Mouse (Mus musculus) intestine, postnatal 0 days (tissue): Measurements from ENCODE around the gene Mymx. TPM values are rescaled to one million over a fixed set of nuclear protein-coding genes. Genes with fewer than 3 reads are reported as not detected.

ENCODE experiments used
- ATAC-seq: fragments of 200-750 bp; cut with Nextera tagmentation; 2 replicates; pipeline ENCODE4 v1.8.0; 2017; ENCODE audit warnings: mild to moderate bottlenecking, moderate TSS enrichment, moderate library complexity
- H3K27ac ChIP-seq: fragments of 300-500 bp; sonication (generic); 2 replicates; pipeline ENCODE4 v1.5.1; 2014; ENCODE audit warnings: mild to moderate bottlenecking, low read depth, low read length, moderate library complexity
- H3K27me3 ChIP-seq: fragments of 300-500 bp; sonication (generic); replicated peaks from 2 replicates; pipeline ENCODE4 v1.6.1; 2014; ENCODE audit warnings: low read length, mixed read lengths; ENCODE audit not compliant: control insufficient read depth, insufficient read depth
- H3K36me3 ChIP-seq: fragments of 300-500 bp; sonication (generic); 2 replicates; pipeline ENCODE4 v1.6.1; 2014; ENCODE audit warnings: mild to moderate bottlenecking, moderate library complexity; ENCODE audit not compliant: control insufficient read depth, insufficient read depth
- H3K4me1 ChIP-seq: fragments of 300-500 bp; sonication (generic); replicated peaks from 2 replicates; pipeline ENCODE4 v1.6.1; 2014; ENCODE audit warnings: antibody characterized with exemption, low read length, mixed read lengths; ENCODE audit not compliant: control insufficient read depth, insufficient read depth
- H3K4me2 ChIP-seq: fragments of 300-500 bp; sonication (generic); replicated peaks from 2 replicates; pipeline ENCODE4 v1.6.1; 2014; ENCODE audit warnings: low read depth, mild to moderate bottlenecking, moderate library complexity
- H3K4me3 ChIP-seq: fragments of 300-500 bp; sonication (generic); 2 replicates; pipeline ENCODE4 v1.5.1; 2014; ENCODE audit warnings: low read depth, low read length
- H3K9ac ChIP-seq: fragments of 300-500 bp; sonication (generic); 2 replicates; pipeline ENCODE4 v1.6.1; 2014; ENCODE audit warnings: mild to moderate bottlenecking, low read depth, low read length
- H3K9me3 ChIP-seq: fragments of 300-500 bp; sonication (generic); 2 replicates; pipeline ENCODE4 v1.6.1; 2016; ENCODE audit warnings: mixed run types; ENCODE audit not compliant: control insufficient read depth
- CTCF ChIP-seq: sonication (generic); IDR thresholded peaks from 2 replicates; pipeline ENCODE4 v1.5.1; 2016; ENCODE audit warnings: low read depth, mild to moderate bottlenecking, control low read depth, antibody characterized with exemption, moderate library complexity
- WGBS: fragments of 180-500 bp; shearing (Covaris S2); extraction: QIAGEN DNeasy Blood & Tissue Kit; methylation state at CpG from one replicate; pipeline ENCODE4 v1.1.7; 2014; 5-methylcytosine and 5-hydroxymethylcytosine counted together
- polyA plus RNA-seq: library from polyadenylated mRNA; unstranded; fragments of >200 nt; fragmentation: Nextera tagmentation; extraction: Ambion mirVana; gene quantifications from 2 replicates; pipeline ENCODE4 v1.2.1, GENCODE M21; 2015

The Mymx gene
- polyA plus RNA-seq, 1 experiment from 2014 or later, result 0.34 TPM

- no peaks in the 10 kb centered on the region for H3K27me3 ChIP-seq
- peaks cover 22% of the 10 kb centered on the region for H3K36me3 ChIP-seq
- H3K4me2 ChIP-seq, result peak overlapping the region; percentile 86
- peak overlapping the region; percentile 97 for H3K9ac ChIP-seq
- peak; percentile 20 for ATAC-seq
- H3K4me3 ChIP-seq, result peak overlapping the region; percentile 100
- WGBS, result 4% methylated on average over 17 of the region's 17 CpGs
- H3K9me3 ChIP-seq, result no peaks in the 10 kb centered on the region
- peak overlapping the region; percentile 95 for H3K27ac ChIP-seq
- no peak for TF ChIP-seq CTCF
- peaks cover 9% of the 10 kb centered on the region for H3K4me1 ChIP-seq
These were observed 27.7 kb downstream of the Mymx start for GRCm38 (mm10) chr17:45574129-45574761.

DNA sequence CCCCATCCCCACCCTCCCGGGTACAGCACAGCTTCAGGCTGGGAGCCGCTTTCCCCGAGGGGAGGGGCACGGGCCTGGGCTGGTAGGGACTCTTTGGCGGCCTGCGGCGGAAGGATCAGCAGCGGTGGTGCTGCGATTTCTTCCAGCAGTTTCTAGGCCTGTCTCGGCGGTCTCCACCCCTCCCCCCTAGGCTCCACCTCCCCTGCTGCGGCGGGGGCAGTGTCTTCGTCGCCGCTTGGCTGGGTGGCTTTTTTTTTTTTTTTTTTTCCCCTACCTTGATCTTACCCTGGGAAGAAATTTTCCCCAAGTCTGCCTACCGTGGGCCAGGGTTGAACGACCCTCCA lies 28.1 kb downstream of the Mymx start:
- peak overlapping the region; percentile 95 for H3K27ac ChIP-seq
- H3K4me3 ChIP-seq, result peak overlapping the region; percentile 100
- no peak for TF ChIP-seq CTCF
- no peaks in the 10 kb centered on the region for H3K9me3 ChIP-seq
- no peaks in the 10 kb centered on the region for H3K27me3 ChIP-seq
- ATAC-seq, result peak; percentile 70
- peaks cover 9% of the 10 kb centered on the region for H3K4me1 ChIP-seq
- under 1% methylated on average over 18 of the region's 18 CpGs for WGBS
- H3K36me3 ChIP-seq, result peaks cover 27% of the 10 kb centered on the region
- peak overlapping the region; percentile 86 for H3K4me2 ChIP-seq
- peak overlapping the region; percentile 97 for H3K9ac ChIP-seq

GRCm38 (mm10) chr17:45573087-45573779 lies 28.7 kb downstream of the Mymx start, which contains the start of gene Hsp90ab1:
Hsp90ab1 (minus strand) TSS chr17:45573271.
- peak; percentile 81 for ATAC-seq
- WGBS, result under 1% methylated on average over 41 of the region's 41 CpGs
- no peak for TF ChIP-seq CTCF
- H3K27ac ChIP-seq, result peak within 1 kb of the TSS; percentile 95
- H3K4me3 ChIP-seq, result peak within 1 kb of the TSS; percentile 100
- H3K36me3 ChIP-seq, result peaks cover 32% of the 10 kb centered on the region
- H3K9ac ChIP-seq, result peak within 1 kb of the TSS; percentile 97
- peak within 1 kb of the TSS; percentile 86 for H3K4me2 ChIP-seq
- H3K9me3 ChIP-seq, result no peaks in the 10 kb centered on the region
- H3K4me1 ChIP-seq, result peaks cover 9% of the 10 kb centered on the region
- H3K27me3 ChIP-seq, result no peaks in the 10 kb centered on the region

DNA sequence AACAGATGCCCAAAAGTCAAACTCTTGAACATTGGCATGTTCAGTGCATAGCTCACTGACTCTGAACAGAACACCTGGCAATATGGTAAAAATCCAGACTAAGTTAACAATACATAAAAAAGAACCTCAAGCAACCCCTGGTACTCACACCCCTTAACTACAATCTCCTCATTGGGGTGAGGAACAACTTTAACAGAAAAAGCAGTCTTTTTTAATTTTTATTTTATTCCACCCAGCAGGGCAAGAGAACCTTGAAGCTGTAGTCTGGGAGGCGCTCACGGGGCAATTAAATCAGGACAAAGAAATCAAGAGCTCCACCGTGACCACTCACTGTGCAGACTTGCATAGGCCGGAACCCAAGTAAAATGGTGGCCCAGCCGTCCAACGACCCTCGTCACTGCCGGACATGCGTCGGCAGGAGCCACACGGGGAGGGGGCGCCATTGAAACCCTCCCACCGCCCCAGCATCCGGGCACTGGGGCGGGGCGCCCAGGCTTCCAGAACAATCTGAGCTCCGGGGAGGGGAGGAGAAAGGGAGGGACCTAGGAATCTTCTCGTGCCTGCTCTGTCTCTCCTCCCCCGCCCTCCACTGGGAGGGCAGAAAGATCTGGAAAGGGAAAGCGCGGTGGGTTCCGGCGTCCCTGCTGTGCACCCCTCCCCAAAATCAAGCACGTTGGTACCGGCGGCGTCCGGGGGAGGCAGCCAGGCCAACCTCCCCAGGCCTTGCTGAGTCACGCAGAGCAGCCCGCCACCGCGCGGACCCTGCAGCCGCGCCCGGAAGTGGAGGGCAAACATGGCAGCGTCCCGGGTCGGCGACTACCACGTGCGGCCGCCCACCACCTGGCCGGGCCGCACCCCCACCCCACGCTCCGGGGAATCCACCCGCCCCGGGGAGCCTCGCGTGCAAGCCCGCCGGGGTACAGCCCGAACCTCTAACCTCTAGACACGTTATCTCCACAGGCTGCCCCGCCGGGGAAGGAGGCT lies 29.5 kb downstream of the Mymx start:
- H3K4me3 ChIP-seq, result peak overlapping the region; percentile 100
- H3K4me2 ChIP-seq, result peak overlapping the region; percentile 86
- peaks cover 41% of the 10 kb centered on the region for H3K36me3 ChIP-seq
- H3K9ac ChIP-seq, result peak overlapping the region; percentile 97
- TF ChIP-seq CTCF, result no peak
- no peaks in the 10 kb centered on the region for H3K9me3 ChIP-seq
- H3K27me3 ChIP-seq, result no peaks in the 10 kb centered on the region
- H3K27ac ChIP-seq, result peak overlapping the region; percentile 95
- under 1% methylated on average over 55 of the region's 57 CpGs for WGBS
- H3K4me1 ChIP-seq, result peaks cover 9% of the 10 kb centered on the region
- ATAC-seq, result peak; percentile 59

GRCm38 (mm10) chr17:45569999-45570398 lies 31.9 kb downstream of the Mymx start:
- no peak overlapping the region for H3K4me3 ChIP-seq
- TF ChIP-seq CTCF, result no peak
- no peaks in the 10 kb centered on the region for H3K27me3 ChIP-seq
- H3K9me3 ChIP-seq, result no peaks in the 10 kb centered on the region
- ATAC-seq, result no peak
- 0 out of 2 replicates have a peak overlapping the region, but pooled peaks have one; percentile 1 for H3K27ac ChIP-seq
- peaks cover 9% of the 10 kb centered on the region for H3K4me1 ChIP-seq
- no peak overlapping the region for H3K9ac ChIP-seq
- no peak overlapping the region for H3K4me2 ChIP-seq
- WGBS, result 69% methylated on average over 4 of the region's 4 CpGs
- H3K36me3 ChIP-seq, result peaks cover 52% of the 10 kb centered on the region

- H3K36me3 ChIP-seq, result peaks cover 52% of the 10 kb centered on the region
- no peak overlapping the region for H3K9ac ChIP-seq
- no peak for TF ChIP-seq CTCF
- H3K4me2 ChIP-seq, result no peak overlapping the region
- ATAC-seq, result no peak
- no peaks in the 10 kb centered on the region for H3K9me3 ChIP-seq
- H3K4me3 ChIP-seq, result no peak overlapping the region
- H3K4me1 ChIP-seq, result peaks cover 6% of the 10 kb centered on the region; the same call in 1 of the 2 replicates
- H3K27me3 ChIP-seq, result no peaks in the 10 kb centered on the region
- WGBS, result 79% methylated on average over 12 of the region's 12 CpGs
- no peak overlapping the region for H3K27ac ChIP-seq
These were observed 32.9 kb downstream of the Mymx start for GRCm38 (mm10) chr17:45568990-45569389.
